Mouse (Mus musculus): ENCODE data around the gene Fasl. TPM values are rescaled to one million over a fixed set of nuclear protein-coding genes. Genes with fewer than 3 reads are reported as not detected.

Gene Fasl
- polyA plus RNA-seq, 1 experiment from 2014 or later, result 0.22 TPM

Other genes with a start within 250 kb of the Fasl start
- gene Suco, start 88.2 kb upstream of the Fasl start, polyA plus RNA-seq (2015; fragmentation: Nextera tagmentation; extraction: Ambion mirVana), result 19.4 and 26.8 TPM in 2 replicates
- gene Pigc, start 180.7 kb upstream of the Fasl start, polyA plus RNA-seq (2015; fragmentation: Nextera tagmentation; extraction: Ambion mirVana), result 35.7 and 36.9 TPM in 2 replicates
- gene 4930558K02Rik, start 191.1 kb upstream of the Fasl start, polyA plus RNA-seq (2015; fragmentation: Nextera tagmentation; extraction: Ambion mirVana), result not detected in 2 replicates

Measured in forebrain, embryonic 16.5 days (tissue).